8 mouse cellular contexts compared by ENCODE assay signal in genomic region chr3:129969432-129970395, GRCm38 (mm10). TPM values are rescaled to one million over a fixed set of nuclear protein-coding genes. Genes with fewer than 3 reads are reported as not detected.
DNase-seq lines count a peak whose midpoint lies in the region; ATAC-seq and TF ChIP-seq lines count a peak whose summit lies in the region.

Mcub (minus strand) TSS chr3:129970206.

- H3K9ac ChIP-seq in heart, embryonic 12.5 days = peak within 1 kb of the TSS; percentile 57
- peak within 1 kb of the TSS; percentile 61 for H3K9ac ChIP-seq in kidney, embryonic 16.5 days (replicated peaks; ENCODE audit: low read length)

- peak within 1 kb of the TSS; percentile 55 for H3K4me3 ChIP-seq in left cerebral cortex, adult 2 months
- peak within 1 kb of the TSS; percentile 79 for H3K4me3 ChIP-seq in embryonic facial prominence, embryonic 10.5 days
- peak within 1 kb of the TSS; percentile 59 for H3K4me3 ChIP-seq in heart, embryonic 12.5 days
- peak within 1 kb of the TSS; percentile 57 for H3K4me3 ChIP-seq in kidney, embryonic 16.5 days (ENCODE audit: low read length)

- WGBS in embryonic facial prominence, embryonic 10.5 days = under 1% methylated on average over 63 of the region's 63 CpGs
- WGBS in heart, embryonic 12.5 days = under 1% methylated on average over 63 of the region's 63 CpGs
- WGBS in kidney, embryonic 16.5 days = under 1% methylated on average over 63 of the region's 63 CpGs

- no peak for TF ChIP-seq CTCF in left cerebral cortex, adult 2 months (IDR thresholded peaks at IDR 0.05)

- peak within 1 kb of the TSS; percentile 86 for H3K4me2 ChIP-seq in heart, embryonic 12.5 days
- peak within 1 kb of the TSS; percentile 93 for H3K4me2 ChIP-seq in kidney, embryonic 16.5 days (replicated peaks; ENCODE audit: low read depth, low read length)

- DNase-seq in left cerebral cortex, adult 2 months (ENCODE audit: extremely low spot score in 1 of 2, low spot score in 2 of 2) = no peak
- DNase-seq in left cerebral cortex, adult 8-10 months (ENCODE audit: low spot score in 2 of 2) = no peak
- peak; percentile 59 for DNase-seq in embryonic facial prominence, embryonic 10.5 days (ENCODE audit: low spot score)
- peak; percentile 66 for DNase-seq in lung, postnatal 36 days
- DNase-seq in ovary, postnatal 36 days (ENCODE audit: low spot score) = peak; percentile 32
- no peak for DNase-seq in right cerebral cortex, postnatal 10 days (ENCODE audit: low spot score in 2 of 2)

- H3K27ac ChIP-seq in left cerebral cortex, adult 2 months = no peak within 1 kb of the TSS
- peak within 1 kb of the TSS; percentile 61 for H3K27ac ChIP-seq in embryonic facial prominence, embryonic 10.5 days (replicated peaks)
- H3K27ac ChIP-seq in heart, embryonic 12.5 days (ENCODE audit: poor library complexity, severe bottlenecking) = no peak within 1 kb of the TSS
- H3K27ac ChIP-seq in kidney, embryonic 16.5 days (ENCODE audit: low read length) = no peak within 1 kb of the TSS

- ATAC-seq in heart, embryonic 12.5 days (ENCODE audit: insufficient number of reproducible peaks, low FRiP score) = peak; percentile 77
- ATAC-seq in kidney, embryonic 16.5 days (ENCODE audit: low FRiP score, low TSS enrichment) = peak; percentile 90

- no peaks in the 10 kb centered on the region for H3K9me3 ChIP-seq in embryonic facial prominence, embryonic 10.5 days
- H3K9me3 ChIP-seq in heart, embryonic 12.5 days (replicated peaks) = no peaks in the 10 kb centered on the region
- H3K9me3 ChIP-seq in kidney, embryonic 16.5 days (ENCODE audit: low read length) = no peaks in the 10 kb centered on the region

- intact Hi-C loops in left cerebral cortex, adult 2 months (cut with DNase I) = loop anchor here (5.0 kb wide), 1 partner anchor 52 kb away; no protein-coding TSS in a partner anchor

- H3K27me3 ChIP-seq in embryonic facial prominence, embryonic 10.5 days (replicated peaks; ENCODE audit: low read depth, poor library complexity, severe bottlenecking) = peaks cover 63% of the 10 kb centered on the region
- peaks cover 13% of the 10 kb centered on the region for H3K27me3 ChIP-seq in heart, embryonic 12.5 days (replicated peaks)
- H3K27me3 ChIP-seq in kidney, embryonic 16.5 days (ENCODE audit: insufficient read depth, low read length) = peaks cover 23% of the 10 kb centered on the region

- H3K36me3 ChIP-seq in embryonic facial prominence, embryonic 10.5 days (replicated peaks) = no peaks in the 10 kb centered on the region
- H3K36me3 ChIP-seq in heart, embryonic 12.5 days = no peaks in the 10 kb centered on the region
- H3K36me3 ChIP-seq in kidney, embryonic 16.5 days (ENCODE audit: insufficient read depth, low read length) = no peaks in the 10 kb centered on the region

- H3K4me1 ChIP-seq in embryonic facial prominence, embryonic 10.5 days = peaks cover 24% of the 10 kb centered on the region
- H3K4me1 ChIP-seq in heart, embryonic 12.5 days (replicated peaks) = peaks cover 17% of the 10 kb centered on the region
- H3K4me1 ChIP-seq in kidney, embryonic 16.5 days (ENCODE audit: insufficient read depth, low read length) = peaks cover 18% of the 10 kb centered on the region

RNA-seq across cellular contexts. Expression of gene Mcub, which starts in this region (rescaled TPM):
- total RNA-seq in left cerebral cortex, adult 2 months (2021) = 1 to 10 TPM; 1.2 to 1.4 TPM
- 1 to 10 TPM in 3 of 4 experiments, under 1 TPM in 1; 0.93 to 3.7 (median 1.7) TPM for total RNA-seq in left cerebral cortex, adult 8-10 months (2022)
- polyA plus RNA-seq in embryonic facial prominence, embryonic 10.5 days (2016; fragmentation: Nextera tagmentation; extraction: Ambion mirVana) = 1.2 and 1.4 TPM in 2 replicates
- polyA plus RNA-seq in heart, embryonic 12.5 days (2016; fragmentation: Nextera tagmentation; extraction: Ambion mirVana) = 3.5 and 3.6 TPM in 2 replicates
- polyA plus RNA-seq in kidney, embryonic 16.5 days (2015; fragmentation: Nextera tagmentation; extraction: Ambion mirVana) = 2.1 and 2.8 TPM in 2 replicates

Comparison
In these comparisons a context has a peak if more than half of its experiments do, and no peak if none do; other contexts are left out.
1. DNase-seq: peak in embryonic facial prominence, embryonic 10.5 days (single experiment), lung, postnatal 36 days (single experiment) and ovary, postnatal 36 days (single experiment); none in left cerebral cortex, adult 2 months (0 of 2), left cerebral cortex, adult 8-10 months (0 of 2) and right cerebral cortex, postnatal 10 days (0 of 2).
2. Peak in every context shown above with its lines, with median percentiles within 50 percentile points of each other: H3K4me3 ChIP-seq.